Mouse (Mus musculus): ENCODE results near the gene Zfp433.
"Not testable (repeated sequence)": the region's sequence is repeated elsewhere in the genome, so short reads cannot be mapped to it uniquely, and the experiment has no call there.

The Zfp433 gene

GRCm38 (mm10) chr10:81704531-81705301 lies at the start of gene Zfp433:
Gene Zfp433, plus strand, starts transcription at chr10:81704825.
- not testable (repeated sequence) for DNase-seq

- DNase-seq, result no peak
Observed at GRCm38 (mm10) chr10:81655178-81655577, 49.4 kb upstream of the Zfp433 start.

- DNase-seq, result no peak
Observed at GRCm38 (mm10) chr10:81656174-81656573, 48.5 kb upstream of the Zfp433 start.

GRCm38 (mm10) chr10:81687114-81687513 lies 17.5 kb upstream of the Zfp433 start:
- not testable (repeated sequence) for DNase-seq

- not testable (repeated sequence) for DNase-seq
Observed at GRCm38 (mm10) chr10:81770506-81771403, 66.1 kb downstream of the Zfp433 start, which contains the start of gene Gm3055. Gene Gm3055, minus strand, starts transcription at chr10:81771161.

GRCm38 (mm10) chr10:81771404-81771777 lies 66.8 kb downstream of the Zfp433 start:
- not testable (repeated sequence) for DNase-seq

Data from cerebellum, adult 11-12 months (tissue).